Mouse (Mus musculus) bone marrow macrophage, adult 2 months (primary cell): ENCODE results near the gene Coro2a. TPM values are rescaled to one million over a fixed set of nuclear protein-coding genes. Genes with fewer than 3 reads are reported as not detected.

Source experiments
- H3K27ac ChIP-seq: 2 replicates; pipeline ENCODE4 v1.5.1; 2012; ENCODE audit warnings: low read depth, low read length; ENCODE audit not compliant: insufficient read depth
- H3K4me1 ChIP-seq: 2 replicates; pipeline ENCODE4 v1.6.1; 2012; ENCODE audit warnings: low read length; ENCODE audit not compliant: control insufficient read depth, insufficient read depth
- H3K4me3 ChIP-seq: 2 replicates; pipeline ENCODE4 v1.5.1; 2012; ENCODE audit warnings: mild to moderate bottlenecking, low read length, moderate library complexity; ENCODE audit not compliant: insufficient read depth
- CTCF ChIP-seq: IDR thresholded peaks from 2 replicates; pipeline ENCODE4 v1.5.1; 2012; ENCODE audit warnings: low read depth, mild to moderate bottlenecking, low read length, moderate library complexity
- POLR2A ChIP-seq: IDR thresholded peaks from 2 replicates; pipeline ENCODE4 v1.6.1; 2012; ENCODE audit warnings: mild to moderate bottlenecking, low read depth, low read length, borderline replicate concordance
- polyA plus RNA-seq: library from polyadenylated mRNA; stranded (reverse); fragments of >200 nt; gene quantifications from 2 replicates; pipeline ENCODE4 v1.2.4, GENCODE M21; 2012; ENCODE audit not compliant: missing spikeins, insufficient read depth, insufficient read length

Gene Coro2a
- polyA plus RNA-seq, 1 experiment = 59.7 TPM

DNA sequence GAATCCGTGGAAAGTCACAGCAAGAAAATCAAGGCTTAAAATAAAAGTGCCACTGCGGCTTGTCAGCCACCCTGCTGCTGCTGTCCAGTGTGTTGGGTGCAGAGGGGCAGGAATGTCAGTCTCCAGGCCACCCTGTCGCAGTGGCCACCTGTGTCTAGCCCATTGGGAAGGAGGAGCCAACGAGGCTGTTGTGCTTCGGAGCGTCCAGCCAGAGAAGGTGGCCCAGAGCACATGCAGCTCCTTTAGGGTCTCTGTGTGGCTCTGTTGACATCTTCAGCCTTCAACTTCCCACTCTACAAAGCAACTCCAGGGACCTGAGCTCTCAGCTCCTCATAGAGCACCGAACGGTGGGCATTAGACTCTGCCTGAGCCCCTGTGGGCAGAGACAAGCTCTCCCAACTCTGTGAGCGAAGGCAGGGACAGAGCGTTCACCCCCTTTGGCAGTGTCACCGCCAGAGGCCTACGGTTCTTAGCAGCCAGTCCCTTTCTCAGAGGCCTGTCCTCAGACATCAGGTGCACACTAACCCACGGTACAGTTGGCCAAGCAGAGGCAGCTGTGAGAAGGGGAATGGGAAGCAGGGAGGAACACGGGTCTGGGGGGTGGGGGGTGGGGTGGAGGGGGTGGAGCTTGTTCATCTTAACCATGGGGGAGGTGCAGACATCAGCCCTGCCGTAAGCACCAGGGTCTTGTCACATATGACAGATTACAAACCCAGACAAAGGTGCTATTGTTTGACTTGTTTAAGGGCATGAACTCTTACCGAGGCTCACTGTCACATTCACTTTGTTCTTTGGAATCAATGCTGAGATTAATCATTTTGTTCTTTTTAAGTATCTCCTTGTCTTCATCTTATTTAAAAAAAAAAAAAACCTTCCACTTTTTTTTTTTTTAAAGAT is 99.1 kb downstream of the Coro2a start:
- TF ChIP-seq POLR2A (no peak), CTCF (no peak)
- Histone ChIP-seq H3K4me1 (peaks cover 5% of the 10 kb centered on the region; the same call in 1 of the 2 replicates), H3K27ac (no peak overlapping the region), H3K4me3 (no peak overlapping the region)

DNA sequence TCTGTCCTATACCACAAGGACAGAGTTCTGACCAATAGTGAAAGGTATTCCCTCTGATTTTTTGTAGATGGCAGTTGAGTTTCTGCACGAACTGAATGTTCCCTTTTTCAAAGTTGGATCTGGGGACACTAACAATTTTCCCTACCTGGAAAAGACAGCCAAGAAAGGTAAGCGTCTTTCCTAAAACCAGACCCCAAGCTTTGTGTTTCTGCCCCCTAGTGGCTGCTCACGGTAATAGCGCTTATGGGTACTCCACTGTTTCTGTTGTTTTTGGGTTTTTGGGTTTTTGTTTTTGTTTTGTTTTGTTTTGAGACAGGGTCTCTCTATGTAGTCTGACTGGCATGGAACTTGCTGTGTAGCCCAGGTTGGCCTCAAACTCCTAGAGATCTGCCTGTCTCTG is 103.0 kb downstream of the Coro2a start:
- Histone ChIP-seq H3K4me1 (no peaks in the 10 kb centered on the region), H3K27ac (no peak overlapping the region), H3K4me3 (no peak overlapping the region)
- no peak for TF ChIP-seq POLR2A
- TF ChIP-seq CTCF = no peak

DNA sequence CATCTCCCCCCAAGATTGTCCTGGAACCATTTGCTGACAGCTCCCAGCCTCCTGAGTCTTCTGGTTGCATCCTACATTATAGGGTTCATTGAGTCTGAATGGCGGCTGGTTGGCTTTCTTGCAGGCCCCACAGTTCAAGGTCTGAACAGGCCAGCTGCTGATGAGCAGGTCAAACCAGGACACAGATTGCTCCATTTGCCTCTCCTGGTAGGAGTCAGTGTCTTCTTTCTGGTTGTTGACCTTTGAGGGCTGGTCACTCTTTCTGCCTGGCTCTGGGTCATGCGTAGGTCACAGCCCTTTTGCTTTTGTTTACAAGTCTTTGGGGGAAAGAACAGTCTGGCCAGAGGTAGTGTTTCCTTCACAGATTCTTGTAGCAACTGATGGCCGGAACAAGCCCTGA is 103.5 kb downstream of the Coro2a start:
- H3K4me1 ChIP-seq = no peaks in the 10 kb centered on the region
- no peak overlapping the region for H3K27ac ChIP-seq
- H3K4me3 ChIP-seq = no peak overlapping the region
- TF ChIP-seq POLR2A (no peak), CTCF (peak; percentile 26; the same call in 1 of the 2 replicates)

DNA sequence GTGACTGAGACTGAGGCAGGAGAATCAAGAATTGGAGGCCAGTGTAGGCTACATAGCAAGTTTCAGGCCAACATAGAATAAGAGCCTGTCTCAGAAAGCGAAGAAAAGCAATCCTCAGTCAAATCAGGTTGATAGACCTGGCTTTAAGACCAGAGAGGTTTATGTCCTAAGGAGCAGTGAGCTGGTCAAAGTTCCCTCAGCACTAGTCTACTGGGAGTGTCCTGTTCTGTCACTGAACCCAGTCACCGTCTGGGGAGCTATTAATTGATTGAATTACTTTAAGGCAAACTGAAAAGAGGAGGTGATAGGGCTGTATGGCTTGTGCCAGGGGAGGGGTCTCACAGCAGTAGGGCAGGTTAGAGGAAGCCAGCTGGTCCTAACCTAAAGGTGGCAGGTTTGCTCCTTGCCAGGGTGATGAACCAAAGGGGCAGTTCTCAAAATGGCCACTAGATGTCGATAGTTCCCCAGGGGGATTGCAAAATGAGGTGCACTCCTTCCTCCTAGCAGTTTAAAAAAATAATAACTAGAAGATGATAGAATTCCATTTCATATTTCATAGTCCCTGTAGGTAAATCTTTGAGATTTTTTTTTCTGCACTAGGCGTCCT is 104.6 kb downstream of the Coro2a start:
- Histone ChIP-seq H3K27ac (no peak overlapping the region), H3K4me3 (no peak overlapping the region)
- TF ChIP-seq CTCF = peak; percentile 83
- TF ChIP-seq POLR2A = no peak

DNA sequence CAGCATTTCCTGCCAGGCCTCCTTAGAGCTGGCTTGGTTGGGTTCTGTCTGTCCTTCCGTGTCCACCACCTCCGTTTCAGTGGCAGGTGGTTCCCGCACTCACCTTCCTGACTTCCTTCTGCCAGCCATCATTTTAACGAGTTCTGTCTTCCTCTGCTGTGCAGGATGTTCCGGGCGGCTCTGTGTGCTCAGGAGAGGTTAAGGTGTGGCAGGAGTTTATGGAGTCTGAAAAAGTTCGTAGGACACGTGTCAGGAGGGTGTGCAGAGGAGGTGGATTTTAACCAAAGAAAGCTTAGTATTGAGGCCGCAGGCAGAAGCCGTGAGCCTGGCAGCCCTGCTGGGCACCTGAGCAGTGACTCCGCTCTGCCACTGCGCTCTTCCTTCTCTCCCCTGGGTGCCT is 106.5 kb downstream of the Coro2a start:
- no peak overlapping the region for H3K27ac ChIP-seq
- TF ChIP-seq CTCF (no peak), POLR2A (no peak)
- H3K4me3 ChIP-seq = no peak overlapping the region
- peaks cover under 1% of the 10 kb centered on the region; the same call in 1 of the 2 replicates for H3K4me1 ChIP-seq

More for the DNA sequence above, 104.6 kb downstream of the Coro2a start:
- H3K4me1 ChIP-seq = no peaks in the 10 kb centered on the region

DNA sequence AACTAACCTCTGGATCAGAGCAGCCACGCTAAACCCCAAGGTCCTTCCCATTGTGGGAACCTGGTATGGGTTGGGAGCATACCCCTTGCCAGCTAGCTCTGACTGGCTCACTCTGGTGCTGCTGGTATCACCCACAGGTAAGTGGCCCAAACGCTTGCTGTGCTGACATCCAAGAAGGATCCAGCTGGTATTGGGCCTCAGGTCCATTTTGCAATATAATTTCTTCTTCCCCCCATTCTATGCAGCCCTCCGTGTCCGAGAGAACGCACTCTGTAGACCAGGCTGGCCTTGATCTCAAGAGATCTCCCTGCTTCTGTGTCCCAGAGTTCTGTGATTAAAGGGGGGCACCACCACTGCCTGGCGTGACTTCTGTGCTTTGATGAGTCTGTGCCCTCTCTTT is 108.9 kb downstream of the Coro2a start:
- H3K4me3 ChIP-seq = no peak overlapping the region
- no peak overlapping the region for H3K27ac ChIP-seq
- H3K4me1 ChIP-seq = peaks cover 7% of the 10 kb centered on the region
- TF ChIP-seq CTCF (no peak), POLR2A (no peak)

DNA sequence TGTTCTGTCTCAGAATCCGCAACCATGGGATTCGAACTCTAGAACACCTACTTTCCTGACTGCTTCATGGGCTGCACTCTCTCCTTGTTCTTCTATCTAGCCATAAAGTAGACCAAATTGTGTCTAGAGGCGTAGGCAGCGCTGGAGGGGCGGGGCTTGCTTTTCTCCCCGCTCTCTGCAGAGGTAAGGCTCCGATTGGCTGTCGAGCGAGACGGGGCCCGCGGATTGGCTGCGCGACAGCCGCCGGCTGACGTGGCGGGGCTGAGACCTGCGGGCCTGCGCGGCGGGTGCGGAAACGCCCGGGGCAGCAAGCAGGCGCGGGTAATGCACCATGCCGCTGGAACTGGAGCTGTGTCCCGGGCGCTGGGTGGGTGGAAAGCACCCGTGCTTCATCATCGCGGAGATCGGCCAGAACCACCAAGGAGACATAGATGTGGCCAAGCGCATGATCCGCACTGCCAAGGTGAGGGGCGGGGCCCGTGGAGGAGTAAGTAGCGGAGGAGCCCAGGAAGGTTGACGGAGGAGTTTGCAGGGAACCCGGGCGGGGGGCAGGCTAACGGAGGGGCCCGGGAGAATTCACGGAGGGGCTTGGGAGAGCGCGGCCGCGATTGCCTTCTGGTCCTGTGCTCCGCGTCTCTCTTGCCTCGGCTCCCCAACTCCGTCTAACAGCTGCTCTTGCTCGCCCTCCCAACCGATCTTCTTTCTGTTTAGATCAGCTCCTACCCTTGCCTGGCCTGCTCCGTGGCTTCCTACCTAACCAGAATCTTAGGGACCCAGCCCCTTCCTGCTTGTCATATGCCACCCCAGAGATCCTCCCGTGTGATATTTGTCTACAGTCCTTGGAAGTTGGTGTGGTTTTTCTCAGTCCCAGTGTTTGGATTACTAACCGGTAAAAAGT is 112.7 kb downstream of the Coro2a start, which contains the start of gene Nans:
Gene Nans (plus strand): TSS at position 221 of the 898 bp plus-strand sequence.
- peaks cover 32% of the 10 kb centered on the region for H3K4me1 ChIP-seq
- TF ChIP-seq POLR2A (no peak), CTCF (no peak)
- peak within 1 kb of the TSS; percentile 89 for H3K4me3 ChIP-seq
- no peak within 1 kb of the TSS for H3K27ac ChIP-seq

DNA sequence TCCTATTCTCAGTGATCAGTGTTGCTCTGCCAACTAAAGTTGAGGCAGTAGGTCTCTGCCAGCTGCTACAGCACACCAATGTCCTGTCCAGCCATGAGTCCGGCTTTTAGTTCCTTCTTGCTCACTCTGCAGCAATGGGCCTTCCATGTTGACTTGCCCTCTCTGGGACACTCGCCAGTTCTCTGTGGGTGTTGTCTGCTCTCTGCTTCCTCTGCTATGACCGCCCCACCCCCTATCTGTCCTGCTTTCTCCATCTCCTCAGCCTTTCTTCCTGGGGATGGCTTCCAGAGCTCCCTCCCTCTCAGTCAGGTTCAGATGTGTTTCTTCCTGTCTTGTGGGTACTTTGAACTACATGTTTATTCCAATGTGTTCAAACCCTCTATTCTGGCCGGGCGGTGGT is 114.7 kb downstream of the Coro2a start:
- H3K4me1 ChIP-seq = peaks cover 38% of the 10 kb centered on the region
- no peak overlapping the region for H3K4me3 ChIP-seq
- TF ChIP-seq CTCF (no peak), POLR2A (no peak)
- H3K27ac ChIP-seq = peak overlapping the region; percentile 41

Other genes with a start within 250 kb of the Coro2a start
- 4.2 and 5.7 TPM in 2 replicates for gene Trmo, start 212.8 kb downstream of the Coro2a start, polyA plus RNA-seq
- gene Hemgn, start 188.7 kb downstream of the Coro2a start, polyA plus RNA-seq = not detected in 2 replicates
- gene Anp32b, start 151.3 kb downstream of the Coro2a start, polyA plus RNA-seq = 204 and 219 TPM in 2 replicates
- gene Nans, start 113.0 kb downstream of the Coro2a start, polyA plus RNA-seq = 41.8 and 43.4 TPM in 2 replicates
- 41.5 and 58.1 TPM in 2 replicates for gene Trim14, start 66.1 kb downstream of the Coro2a start, polyA plus RNA-seq
- 2.9 and 3.3 TPM in 2 replicates for gene Tbc1d2, start 48.0 kb upstream of the Coro2a start, polyA plus RNA-seq